Mouse (Mus musculus) right cerebral cortex, postnatal 25 days (tissue): ENCODE results near the gene Pfn1.

Source experiments
- DNase-seq: peaks from one replicate; pipeline ENCODE4 v3.0.0; 2022

The Pfn1 gene

DNA sequence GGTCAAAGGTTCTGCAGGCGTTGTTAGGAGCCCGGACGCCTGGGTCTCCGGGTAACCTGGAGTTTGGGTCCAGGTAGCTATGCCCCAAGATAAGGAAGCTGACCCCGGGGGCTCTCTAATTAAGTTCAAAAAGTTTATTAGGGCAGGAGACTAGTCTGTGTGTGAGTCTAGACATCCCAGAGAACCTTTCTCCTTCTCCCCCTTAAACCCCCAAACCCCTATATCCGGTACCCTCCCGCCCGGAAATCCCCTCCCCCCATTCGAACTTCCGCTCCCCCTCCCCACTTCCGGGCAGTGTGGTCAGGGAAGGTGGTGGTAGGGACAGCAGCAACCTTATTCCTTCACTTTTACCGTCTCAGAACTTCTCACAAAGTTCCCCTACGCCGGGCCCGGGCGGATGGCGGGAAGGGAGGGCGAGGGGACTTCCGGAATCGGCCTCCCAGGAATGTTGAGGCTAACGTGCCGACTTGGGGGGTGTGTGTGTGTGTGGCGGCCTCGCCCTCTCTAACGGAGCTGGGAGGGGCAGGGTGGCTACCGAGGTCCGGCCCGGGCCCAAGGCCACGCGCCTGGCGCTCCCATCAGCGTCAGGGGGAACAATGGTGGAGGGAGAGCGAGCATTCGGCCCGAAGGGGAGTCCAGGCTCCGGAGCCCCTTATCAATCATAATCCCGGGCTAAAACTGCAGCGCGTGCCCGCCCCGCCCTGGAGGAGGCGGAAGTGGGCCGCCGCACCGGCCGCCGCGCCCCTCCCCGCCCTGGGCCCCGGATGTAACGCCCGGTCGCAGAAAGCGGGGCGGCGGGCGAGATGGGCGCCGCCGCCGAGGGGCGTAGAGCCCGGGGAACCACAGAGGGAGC, 873 bp downstream of the Pfn1 start:
- peak; percentile 70 for DNase-seq

DNA sequence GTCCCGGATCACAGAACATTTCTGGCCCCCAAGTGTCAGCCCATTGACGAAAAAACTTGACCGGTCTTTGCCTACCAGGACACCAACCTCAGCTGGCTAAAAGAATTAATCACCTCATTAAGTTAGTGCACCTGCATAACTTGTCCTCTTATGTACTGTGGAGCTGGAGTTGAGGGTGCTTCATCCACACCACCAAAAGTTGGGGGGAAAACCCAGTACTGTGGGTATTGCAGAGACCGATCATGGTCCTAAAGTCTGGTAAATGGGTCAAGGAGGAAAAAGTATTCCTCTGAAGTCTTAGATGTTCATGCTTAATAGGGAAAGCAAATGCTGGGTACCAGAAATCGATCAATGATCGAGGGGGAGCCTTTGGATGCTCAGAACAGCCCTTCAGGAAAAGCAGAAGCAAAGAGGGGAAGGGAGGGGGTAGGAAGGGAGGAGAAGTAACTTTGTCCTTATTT, 1.5 kb downstream of the Pfn1 start:
- DNase-seq = no peak

DNA sequence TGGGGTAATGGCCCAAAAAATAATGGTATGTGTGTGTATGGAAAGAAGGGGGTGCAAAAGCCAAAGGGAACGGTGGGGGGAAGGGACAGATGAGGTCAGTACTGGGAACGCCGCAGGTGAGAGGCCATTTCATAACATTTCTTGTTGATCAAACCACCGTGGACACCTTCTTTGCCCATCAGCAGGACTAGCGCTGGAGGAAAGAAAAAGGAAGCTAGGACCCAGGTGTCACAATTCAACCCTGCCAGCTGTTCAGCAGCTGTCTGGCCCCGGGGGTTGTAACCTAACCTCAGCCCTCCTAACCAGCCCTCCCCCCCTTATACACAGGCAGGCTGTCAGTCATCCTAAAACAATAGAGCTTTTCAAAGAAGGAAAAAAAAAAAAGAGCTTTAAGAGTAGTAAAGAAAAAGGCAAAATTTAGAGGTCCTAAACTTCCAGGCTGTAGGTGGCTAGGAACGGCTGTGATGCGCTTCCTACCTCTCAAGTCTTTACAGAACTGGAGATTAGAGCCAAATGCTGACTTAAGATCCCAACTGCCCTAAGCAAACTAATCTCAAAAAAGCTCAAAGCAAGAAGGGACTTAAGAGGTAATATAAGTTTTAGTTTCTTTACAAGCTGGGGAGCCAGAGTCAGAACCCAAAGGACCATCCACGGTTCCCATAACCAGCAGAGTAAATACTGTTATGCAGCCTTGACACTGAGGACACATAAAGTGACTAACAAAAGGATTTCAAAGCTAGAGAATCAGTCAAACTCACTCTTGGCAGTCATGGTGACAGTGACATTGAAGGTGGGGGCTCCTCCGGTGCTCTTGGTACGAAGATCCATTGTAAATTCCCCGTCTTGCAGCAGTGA, 2.2 kb downstream of the Pfn1 start:
- no peak for DNase-seq

DNA sequence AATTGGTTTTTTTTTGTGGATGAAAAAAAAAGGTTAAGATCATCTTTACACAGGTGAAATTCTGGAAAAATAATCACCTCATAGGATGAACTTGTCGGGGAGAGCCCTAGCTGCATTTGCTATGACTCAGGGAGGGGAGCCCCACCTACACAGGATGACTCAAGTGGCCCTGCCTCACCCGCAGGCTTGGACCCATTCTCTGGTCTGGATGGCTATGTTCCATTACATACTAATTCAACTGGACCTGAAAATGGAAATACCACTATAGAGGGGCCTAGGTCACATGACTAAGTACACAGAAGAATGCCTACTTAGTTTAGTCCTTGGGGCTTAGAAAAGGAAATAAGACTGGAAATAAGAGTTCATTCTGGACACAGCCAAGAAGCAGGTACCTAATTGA, 3.1 kb downstream of the Pfn1 start:
- DNase-seq = no peak

DNA sequence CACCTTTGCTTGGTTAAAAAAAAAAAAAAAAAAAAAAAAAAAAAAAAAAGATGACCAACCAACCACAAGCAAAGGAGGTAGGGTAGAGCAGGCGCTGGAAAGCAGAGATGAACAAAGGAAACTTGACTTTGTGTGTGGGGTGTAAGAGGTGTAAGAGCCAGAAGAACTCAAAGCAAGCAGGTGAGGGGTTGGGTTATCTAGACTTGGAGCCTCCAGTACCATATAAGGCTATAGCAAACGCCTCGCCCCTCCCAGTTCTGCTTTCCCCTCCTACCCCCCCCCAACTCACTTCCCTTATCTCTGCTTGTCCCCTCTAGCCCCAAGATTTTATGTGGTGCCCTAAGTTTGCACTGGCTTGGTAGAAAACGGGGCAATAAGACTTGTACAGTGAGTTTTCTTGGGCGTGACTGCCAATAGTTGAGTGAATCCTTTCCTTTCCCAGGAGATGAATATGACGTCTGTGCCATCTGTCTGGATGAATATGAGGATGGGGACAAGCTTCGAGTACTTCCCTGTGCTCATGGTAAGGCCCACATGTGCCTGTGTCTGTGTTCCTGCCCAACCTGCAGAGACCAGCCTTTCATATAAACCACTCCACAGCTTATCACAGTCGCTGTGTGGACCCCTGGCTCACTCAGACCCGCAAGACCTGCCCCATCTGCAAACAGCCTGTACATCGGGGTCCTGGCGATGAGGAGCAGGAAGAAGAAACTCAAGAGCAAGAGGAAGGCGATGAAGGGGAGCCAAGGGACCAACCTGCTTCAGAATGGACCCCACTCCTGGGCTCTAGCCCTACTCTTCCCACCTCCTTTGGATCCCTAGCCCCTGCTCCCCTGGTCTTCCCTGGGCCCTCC, 3.9 kb downstream of the Pfn1 start:
- DNase-seq = no peak

DNA sequence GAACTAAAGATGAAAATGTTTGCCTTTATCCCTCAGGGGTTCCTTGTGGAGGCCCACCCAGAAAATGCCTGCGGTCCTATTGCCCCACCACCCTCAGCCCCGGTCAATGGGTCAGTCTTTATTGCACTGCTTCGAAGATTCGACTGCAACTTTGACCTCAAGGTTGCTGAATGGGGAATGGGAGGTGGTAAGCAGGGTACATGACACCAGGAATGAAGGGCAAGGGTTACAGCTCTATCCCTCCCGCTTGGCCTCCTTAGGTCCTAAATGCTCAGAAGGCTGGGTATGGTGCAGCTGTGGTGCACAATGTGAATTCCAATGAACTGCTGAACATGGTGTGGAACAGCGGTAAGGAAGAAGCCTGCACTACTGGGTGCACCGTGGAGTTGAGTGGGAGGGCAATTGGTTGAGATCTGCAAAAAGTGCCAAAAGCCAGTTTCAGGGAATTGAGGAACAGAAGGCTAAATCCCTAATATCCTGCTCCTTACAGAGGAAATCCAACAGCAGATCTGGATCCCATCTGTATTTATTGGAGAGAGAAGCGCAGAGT, 5.2 kb downstream of the Pfn1 start:
- DNase-seq = no peak

DNA sequence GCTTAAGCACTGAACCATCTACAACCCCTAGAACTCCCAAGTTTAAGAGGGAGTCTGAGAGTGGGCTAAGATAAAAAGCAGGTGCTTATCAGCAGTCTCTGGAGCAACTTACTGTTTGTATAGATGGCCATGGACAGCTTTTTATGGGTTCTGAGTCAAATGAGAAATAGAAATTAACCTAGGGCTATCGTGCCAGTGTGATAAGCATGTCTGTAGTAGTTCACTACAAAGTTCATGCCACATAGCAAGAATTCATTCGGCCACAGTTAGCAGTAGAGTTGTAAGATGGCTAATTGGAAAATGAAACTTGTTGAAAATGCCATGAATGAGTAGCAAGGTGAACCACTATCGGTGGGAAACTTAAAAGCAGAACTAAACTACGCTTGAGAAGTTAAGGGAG, 5.9 kb downstream of the Pfn1 start:
- no peak for DNase-seq

DNA sequence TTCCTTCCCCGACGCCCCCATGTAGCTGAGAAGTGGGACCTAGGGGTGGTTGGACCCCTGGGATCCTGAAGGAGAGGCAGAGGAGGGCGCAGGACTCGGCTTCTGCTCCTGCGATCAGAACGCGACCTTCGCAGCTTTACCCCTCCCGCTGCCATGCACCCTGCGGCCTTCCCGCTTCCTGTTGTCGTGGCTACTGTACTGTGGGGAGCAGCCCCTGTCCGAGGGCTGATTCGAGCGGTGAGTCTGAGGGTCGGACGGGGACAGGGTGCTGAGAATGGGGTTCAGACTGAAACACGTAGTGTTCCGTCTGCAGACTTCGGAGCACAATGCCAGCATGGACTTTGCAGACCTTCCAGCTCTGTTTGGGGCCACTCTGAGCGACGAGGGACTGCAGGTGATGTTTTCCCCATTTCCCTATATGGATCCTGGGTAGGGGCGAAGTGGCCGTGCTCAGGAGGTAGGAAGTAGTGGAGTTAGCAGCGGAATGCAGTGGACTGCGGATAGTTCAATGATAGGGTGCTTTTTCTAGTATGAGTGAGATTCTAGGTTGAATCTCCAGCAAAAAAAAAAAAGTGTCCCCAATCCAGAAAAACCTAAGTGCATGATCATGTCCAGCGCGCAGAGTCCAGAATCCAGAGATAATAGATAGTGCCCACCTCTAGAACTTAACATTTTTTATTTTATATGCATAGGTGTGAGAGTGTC, 6.6 kb downstream of the Pfn1 start:
- peak; percentile 26 for DNase-seq

DNA sequence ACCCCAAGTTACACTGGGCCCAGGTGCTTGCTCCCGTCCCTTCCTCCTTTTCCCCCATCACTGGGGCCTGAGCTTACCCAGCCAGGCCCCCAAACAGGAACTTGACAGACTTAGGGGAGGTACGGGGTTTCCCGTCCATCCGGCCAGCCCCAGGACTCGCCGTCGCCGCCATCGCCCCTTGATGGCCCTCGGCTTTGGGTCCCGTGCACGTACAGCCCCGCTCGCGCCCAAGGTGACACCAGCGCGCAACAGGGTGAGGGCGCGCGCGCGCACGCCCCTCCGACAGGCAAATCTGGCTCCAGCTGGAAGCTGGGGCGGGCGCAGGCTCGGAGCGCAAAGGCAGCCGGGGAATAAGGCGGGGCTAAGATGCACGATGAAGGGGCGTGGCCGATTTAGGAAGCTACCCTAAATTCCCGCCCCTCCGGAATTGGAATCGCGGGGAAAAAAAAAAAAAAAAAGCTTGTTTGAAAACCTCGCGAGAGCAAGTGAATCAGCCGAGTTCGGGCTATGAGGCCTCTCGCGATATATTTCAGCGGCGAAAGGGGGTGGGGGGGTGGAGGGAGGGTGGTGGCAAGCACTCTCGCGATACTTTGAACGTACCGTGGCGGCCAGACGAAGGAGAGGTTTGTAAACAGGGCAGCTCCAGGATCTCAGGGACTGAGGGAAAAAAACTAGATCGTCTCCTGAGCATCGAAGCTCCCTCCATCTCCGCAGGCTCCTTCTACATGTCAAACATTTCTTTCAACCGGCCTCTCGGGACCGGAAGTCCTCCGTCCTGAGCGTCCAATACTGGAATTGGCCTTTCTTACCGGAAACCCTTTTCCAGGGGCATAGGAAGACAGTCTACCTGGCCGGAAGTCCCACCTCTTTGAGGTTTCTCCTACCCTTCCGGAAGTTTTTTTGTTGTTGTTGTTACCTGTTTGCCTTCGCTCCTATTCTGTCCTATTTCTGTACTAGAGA, 7.5 kb downstream of the Pfn1 start, which contains the start of the genes Rnf167 and Slc25a11:
TSS of gene Rnf167 (plus strand) at position 545 of the 960 bp plus-strand sequence.
TSS of gene Slc25a11 (minus strand) at position 789 of the 960 bp plus-strand sequence.
- DNase-seq = peak; percentile 96

DNA sequence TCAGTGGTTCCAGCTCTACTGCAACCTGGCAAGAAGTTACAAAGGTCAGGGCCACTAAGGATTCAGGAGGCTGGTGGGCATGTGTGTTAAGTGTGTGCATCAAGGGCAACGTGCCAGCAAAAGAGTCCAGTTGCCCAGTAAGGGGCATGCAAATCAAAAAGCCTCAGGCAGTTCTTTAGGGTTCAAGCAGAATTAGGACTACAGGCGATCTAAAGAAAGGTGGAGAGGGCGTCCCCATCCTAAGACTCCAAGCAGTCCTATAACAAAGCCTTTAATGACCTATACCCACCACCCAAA, 8.2 kb downstream of the Pfn1 start:
- no peak for DNase-seq

DNA sequence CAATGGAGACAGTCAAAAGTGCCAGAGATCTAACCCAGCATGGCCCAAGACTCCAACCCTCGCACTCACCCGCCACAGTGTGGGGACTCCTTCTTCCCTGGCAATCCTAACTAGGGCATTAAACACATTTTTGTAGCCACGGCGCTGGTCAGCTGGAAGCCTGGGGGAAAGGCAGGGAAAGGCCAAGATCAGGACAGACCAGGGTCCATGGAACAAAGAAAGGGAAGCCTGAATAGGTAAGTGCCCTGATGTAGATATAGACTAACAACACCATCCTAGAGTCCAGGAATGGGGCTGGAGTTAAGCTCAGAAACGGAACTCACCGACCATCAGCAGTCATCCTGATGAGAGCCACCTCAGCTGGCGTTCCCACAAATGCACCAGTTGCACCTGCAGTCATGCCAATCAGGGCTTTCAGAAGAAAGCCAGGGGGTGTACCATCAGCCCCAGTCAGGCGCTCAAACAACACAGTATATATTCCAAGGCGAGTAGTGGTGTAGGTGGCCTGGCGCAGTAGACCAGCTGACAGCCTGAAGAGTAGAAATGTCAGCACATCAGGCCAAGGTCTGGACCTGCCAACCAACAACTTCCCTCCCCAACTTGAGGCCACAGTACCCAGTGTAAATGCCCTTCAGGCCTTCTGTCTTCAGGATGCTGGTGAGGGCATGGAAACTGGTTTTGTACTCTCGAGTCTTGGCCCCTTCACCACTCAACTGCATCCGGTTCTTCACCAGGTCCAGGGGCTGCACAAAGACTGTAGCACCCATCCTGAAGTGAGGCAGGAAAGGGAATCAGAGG, 8.8 kb downstream of the Pfn1 start:
- DNase-seq = no peak

DNA sequence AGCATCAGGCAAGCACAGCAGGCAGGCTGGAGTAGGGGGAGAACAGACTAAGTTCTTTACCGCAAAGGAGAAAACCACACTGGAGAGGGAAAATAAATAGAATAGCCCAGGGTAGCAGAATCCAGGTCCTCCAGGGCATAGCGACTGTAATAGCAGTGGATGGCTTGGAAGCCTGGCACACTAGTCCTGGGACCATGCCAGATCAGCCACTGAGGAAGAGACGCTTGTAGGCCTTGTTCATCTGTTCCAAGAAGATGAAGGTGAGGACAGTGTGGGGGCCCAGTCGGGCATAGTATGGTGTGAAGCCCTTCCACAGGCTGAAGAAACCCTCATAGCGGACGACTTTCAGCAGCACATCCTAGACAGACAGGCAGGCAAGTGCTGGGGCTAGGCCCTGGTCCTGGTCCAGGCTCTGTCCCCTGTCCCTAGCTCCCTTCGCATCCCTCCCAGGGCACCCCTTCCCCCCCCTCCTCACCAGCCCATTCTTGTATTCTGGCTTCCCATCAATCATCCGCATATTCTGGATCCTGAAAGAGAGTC, 9.8 kb downstream of the Pfn1 start:
- DNase-seq = no peak

DNA sequence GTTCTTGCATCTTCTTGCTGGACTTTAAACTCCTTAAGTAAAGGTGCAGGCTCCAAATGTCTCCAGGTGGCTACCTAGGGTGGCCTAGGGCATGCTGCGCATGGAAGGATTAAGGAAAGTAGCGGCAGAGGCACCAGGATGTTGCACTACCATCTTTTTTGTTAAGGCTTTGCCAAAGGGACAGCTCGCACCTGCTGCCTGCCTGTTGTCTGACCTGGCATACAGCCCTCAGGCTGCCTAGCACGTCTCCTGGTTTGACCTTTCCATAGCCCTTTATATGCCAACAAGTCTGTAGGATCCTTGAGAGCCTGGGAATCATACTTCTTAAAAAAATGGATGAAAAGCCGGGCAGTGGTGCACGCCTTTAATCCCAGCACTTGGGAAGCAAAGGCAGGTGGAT, 11.4 kb downstream of the Pfn1 start:
- DNase-seq = no peak

DNA sequence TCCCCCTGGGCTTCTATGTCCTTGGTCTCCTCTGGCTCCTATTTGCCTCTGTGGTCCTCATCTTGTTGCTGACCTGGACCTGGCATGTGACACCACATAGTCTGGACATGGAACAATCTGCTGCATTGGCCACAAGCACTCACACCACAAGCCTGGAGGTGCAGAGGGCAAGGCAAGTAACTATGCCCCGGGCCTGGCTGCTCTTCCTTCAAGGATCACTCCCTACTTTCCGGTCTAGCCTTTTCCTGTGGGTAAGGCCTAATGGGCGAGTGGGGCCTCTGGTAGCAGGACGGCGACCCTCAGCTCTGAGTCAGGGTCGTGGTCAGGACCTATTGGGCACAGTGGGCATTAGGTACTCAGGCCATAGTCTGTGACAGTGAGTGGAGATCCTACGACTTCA, 13.2 kb downstream of the Pfn1 start:
- no peak for DNase-seq

DNA sequence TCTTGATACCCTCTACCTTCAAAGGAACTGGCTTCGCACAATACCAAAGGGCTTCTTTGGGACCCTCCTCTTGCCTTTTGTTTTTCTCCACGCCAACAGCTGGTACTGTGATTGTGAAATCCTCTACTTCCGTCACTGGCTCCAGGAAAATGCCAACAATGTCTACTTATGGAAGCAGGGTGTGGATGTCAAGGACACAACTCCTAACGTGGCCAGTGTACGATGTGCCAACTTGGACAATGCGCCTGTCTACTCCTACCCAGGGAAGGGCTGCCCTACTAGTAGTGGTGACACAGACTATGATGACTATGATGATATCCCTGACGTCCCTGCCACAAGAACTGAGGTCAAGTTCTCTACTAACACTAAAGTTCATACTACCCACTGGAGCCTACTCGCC, 14.5 kb downstream of the Pfn1 start:
- no peak for DNase-seq

DNA sequence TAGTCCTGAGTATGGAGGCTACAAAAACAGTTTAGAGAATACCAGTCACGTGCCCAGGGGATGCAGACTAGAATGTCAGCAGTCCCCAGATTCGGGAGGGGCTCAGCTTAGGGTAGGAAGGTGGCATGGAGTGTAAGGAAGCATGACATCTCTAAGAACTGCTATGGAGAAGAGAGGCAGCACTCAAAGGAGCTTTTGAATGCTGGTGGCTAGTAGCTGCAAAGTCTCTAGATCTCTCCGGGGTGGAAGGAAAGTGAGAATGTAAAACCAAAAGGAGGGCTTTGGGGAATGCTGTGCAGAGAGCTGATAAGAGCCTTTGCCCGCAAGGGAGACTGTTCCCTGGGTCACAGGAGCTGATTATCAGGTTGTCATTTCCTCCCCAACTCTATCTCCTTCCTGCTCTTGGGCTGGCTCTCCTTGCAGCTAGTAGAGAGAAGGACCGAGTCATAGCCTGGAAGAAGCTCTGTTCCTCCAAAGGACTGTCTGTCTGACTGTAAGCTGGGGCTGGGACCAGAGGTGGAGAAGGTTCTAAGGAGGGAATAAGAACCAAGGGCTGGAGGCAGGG, 15.6 kb downstream of the Pfn1 start, which contains the start of gene Gp1ba:
TSS of gene Gp1ba (plus strand) at position 409 of the 565 bp plus-strand sequence.
- DNase-seq = no peak

DNA sequence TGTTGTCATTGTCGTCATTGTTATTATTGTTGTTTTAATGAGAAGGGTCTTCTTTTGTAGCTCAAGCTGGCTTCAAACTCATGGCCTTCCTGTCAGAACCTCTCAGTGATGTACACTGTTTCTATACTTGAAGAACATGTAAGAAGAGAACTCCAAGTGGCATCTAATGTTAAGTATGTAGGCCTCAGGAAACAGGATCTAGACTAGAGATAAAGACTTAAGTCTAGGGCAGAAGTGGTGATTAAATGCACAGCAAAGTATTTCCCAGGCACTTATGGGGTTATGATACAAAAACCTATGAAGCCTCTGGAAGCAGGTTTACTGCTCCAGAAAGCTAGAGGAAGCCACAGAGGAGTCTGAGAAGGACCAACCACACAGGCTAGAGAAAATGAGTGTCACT, 16.2 kb downstream of the Pfn1 start:
- DNase-seq = no peak

DNA sequence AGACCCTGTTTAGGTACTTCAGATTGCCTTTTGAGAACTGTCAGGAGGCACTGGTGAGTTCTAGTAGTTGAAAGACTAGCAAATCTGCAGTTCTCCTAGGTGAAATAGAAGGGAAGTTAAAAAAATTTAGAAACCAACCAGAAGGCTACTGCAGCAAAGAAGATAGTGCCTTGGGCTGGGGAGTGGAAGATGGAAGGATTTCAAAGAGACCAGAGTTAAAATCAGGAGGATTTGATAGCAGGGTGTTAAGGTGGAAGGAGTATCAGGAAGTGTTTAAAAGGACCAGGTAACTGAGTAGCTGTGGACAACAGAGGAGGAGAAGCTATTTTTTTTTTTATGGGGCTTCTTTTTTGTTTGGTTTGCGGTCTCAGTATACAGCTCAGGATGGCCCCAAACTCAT, 16.7 kb downstream of the Pfn1 start:
- DNase-seq = no peak

DNA sequence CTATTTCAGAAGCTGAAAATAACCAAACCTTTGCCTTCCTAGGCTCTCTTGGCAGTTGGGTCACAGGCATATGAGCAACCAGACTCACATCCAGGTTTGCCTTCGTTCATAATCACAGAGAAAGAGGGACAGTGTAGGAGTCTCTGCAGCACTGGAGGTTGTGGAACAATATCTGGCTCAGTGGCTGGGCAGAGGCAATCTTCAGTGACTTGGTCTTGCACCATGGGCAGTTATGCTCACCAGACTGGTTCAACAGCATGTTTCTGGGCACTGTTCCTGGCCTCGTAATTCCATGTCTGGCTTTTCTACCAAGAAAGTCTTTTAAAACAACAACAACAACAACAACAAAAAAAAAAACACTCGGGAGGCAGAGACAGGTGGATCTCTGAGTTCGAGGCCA, 18.8 kb downstream of the Pfn1 start:
- no peak for DNase-seq
